Mouse (Mus musculus) myocyte (in vitro differentiated cells): ENCODE data around the gene Aig1.

Experiments
- CEBPB ChIP-seq: IDR thresholded peaks from 2 replicates; pipeline ENCODE4 v1.6.1; 2011; ENCODE audit warnings: mild to moderate bottlenecking, moderate library complexity; ENCODE audit not compliant: poor library complexity, insufficient read depth, severe bottlenecking
- E2F4 ChIP-seq: IDR thresholded peaks from one replicate; pipeline ENCODE4 v1.6.1; 2011; ENCODE audit warnings: mild to moderate bottlenecking, control low read depth, moderate library complexity; ENCODE audit not compliant: insufficient read depth
- MAX ChIP-seq: IDR thresholded peaks from one replicate; pipeline ENCODE4 v1.6.1; 2011; ENCODE audit warnings: low read depth, mild to moderate bottlenecking, control low read depth
- MYOG ChIP-seq, 3 experiments: IDR thresholded peaks; one replicate each; pipeline ENCODE4 v1.6.1; 2011; ENCODE audit warnings: control low read depth in 2 of 3, low read depth in 2 of 3, mild to moderate bottlenecking in 2 of 3; ENCODE audit not compliant: insufficient read length in 2 of 3, control insufficient read depth in 1 of 3, insufficient read depth in 1 of 3
- POLR2A ChIP-seq: IDR thresholded peaks from one replicate; pipeline ENCODE4 v1.6.1; 2011; ENCODE audit warnings: low read depth, mild to moderate bottlenecking, control low read depth, moderate library complexity; ENCODE audit not compliant: insufficient read length
- POLR2AphosphoS2 ChIP-seq: IDR thresholded peaks from one replicate; pipeline ENCODE4 v1.6.1; 2011; ENCODE audit warnings: low read depth, control low read depth; ENCODE audit not compliant: insufficient read length
- REST ChIP-seq: IDR thresholded peaks from one replicate; pipeline ENCODE4 v1.6.1; 2011; ENCODE audit warnings: mild to moderate bottlenecking, control low read depth, moderate library complexity; ENCODE audit not compliant: insufficient read depth, insufficient read length
- SRF ChIP-seq: IDR thresholded peaks from one replicate; pipeline ENCODE4 v1.6.1; 2011; ENCODE audit warnings: low read depth; ENCODE audit not compliant: control insufficient read depth, insufficient read length
- TCF12 ChIP-seq: IDR thresholded peaks from one replicate; pipeline ENCODE4 v1.6.1; 2011; ENCODE audit warnings: mild to moderate bottlenecking, control low read depth; ENCODE audit not compliant: poor library complexity, insufficient read depth, severe bottlenecking
- USF1 ChIP-seq: IDR thresholded peaks from one replicate; pipeline ENCODE4 v1.6.1; 2011; ENCODE audit warnings: low read depth, mild to moderate bottlenecking, control low read depth, moderate library complexity

GRCm38 (mm10) chr10:13711281-13711829 lies 157.4 kb downstream of the Aig1 start:
- no peak for TF ChIP-seq CEBPB
- TF ChIP-seq SRF: no peak
- TF ChIP-seq POLR2A: no peak
- no peak for TF ChIP-seq USF1
- no peak for TF ChIP-seq MAX
- no peak for TF ChIP-seq MYOG (IDR thresholded peaks at IDR 0.05; ENCODE audit: control insufficient read depth in 1 of 3, insufficient read depth in 1 of 3, insufficient read length in 2 of 3, low read depth in 2 of 3)
- TF ChIP-seq E2F4: no peak
- no peak for TF ChIP-seq POLR2AphosphoS2
- no peak for TF ChIP-seq REST
- no peak for TF ChIP-seq TCF12
